Mouse (Mus musculus): ENCODE measurements around the gene Brat1.

GRCm38 (mm10) chr5:140672115-140672514, 32.7 kb upstream of the Brat1 start:
- TF ChIP-seq CTCF (IDR thresholded peaks at IDR 0.05; ENCODE audit: control insufficient read depth, insufficient read depth, low read length), result no peak
- TF ChIP-seq POLR2A (IDR thresholded peaks at IDR 0.05; ENCODE audit: borderline replicate concordance, control insufficient read depth, low read depth, low read length), result no peak

Data from bone marrow, adult 2 months (tissue).